In genomic region chr5:23249896-23250875, GRCm38 (mm10) we compare ENCODE assay signal across 15 mouse cellular contexts.
A peak's percentile ranks its signal among the peaks of the same experiment; 100 is the strongest.
DNase-seq lines count a peak whose midpoint lies in the region; ATAC-seq and TF ChIP-seq lines count a peak whose summit lies in the region.
"Had no signal": no experiment of that assay in that cellular context is flagged by ENCODE, and none has a peak within 500 bp of the region (broad histone marks: within the 10 kb centered on the region; RNA-seq: fewer than 3 reads in every experiment).

No protein-coding gene starts in this region.

- peak; percentile 69 for DNase-seq in lung, embryonic 14.5 days
- DNase-seq in lung, adult 2 months = no peak
- DNase-seq in kidney, adult 9 months = peak; percentile 42
- DNase-seq in lung, postnatal 25 days (ENCODE audit: low spot score) = peak; percentile 5
- no peak for DNase-seq in cerebellum, postnatal 14 days
- DNase-seq in adrenal gland, postnatal 25 days = no peak
- DNase-seq: cerebellum, adult 18-20 months; layer of hippocampus, postnatal 36 days; right cerebral cortex, postnatal 4 days had no signal

- peak; percentile 39; the same call in 1 of the 2 replicates for ATAC-seq in lung, embryonic 14.5 days (ENCODE audit: insufficient read depth)
- ATAC-seq in heart, embryonic 12.5 days (ENCODE audit: insufficient number of reproducible peaks, low FRiP score) = no peak
- no peak for ATAC-seq in activated CD4-positive, CD25-positive, alpha-beta regulatory T cell, adult 4 months
- ATAC-seq: CD4-positive, CD25-positive, alpha-beta regulatory T cell, adult 4 months had no signal

- H3K4me3 ChIP-seq in lung, embryonic 14.5 days (ENCODE audit: low read depth, low read length) = no peak overlapping the region
- no peak overlapping the region for H3K4me3 ChIP-seq in lung, adult 2 months (replicated peaks; ENCODE audit: extremely low read depth, low read depth, low read length)
- no peak overlapping the region for H3K4me3 ChIP-seq in heart, embryonic 12.5 days
- H3K4me3 ChIP-seq: embryonic facial prominence, embryonic 13.5 days; hindbrain, embryonic 10.5 days; neural tube, embryonic 12.5 days had no signal

- no peaks in the 10 kb centered on the region for H3K27me3 ChIP-seq in lung, embryonic 14.5 days (ENCODE audit: insufficient read depth, low read length)
- H3K27me3 ChIP-seq in heart, embryonic 12.5 days (replicated peaks) = no peaks in the 10 kb centered on the region
- H3K27me3 ChIP-seq: neural tube, embryonic 12.5 days had no signal

- WGBS in lung, embryonic 14.5 days = 32% methylated on average over 9 of the region's 9 CpGs
- WGBS in lung, adult 2 months = 34% methylated on average over 9 of the region's 9 CpGs
- 43% methylated on average over 9 of the region's 9 CpGs for WGBS in heart, embryonic 12.5 days

- H3K4me2 ChIP-seq in lung, embryonic 14.5 days = no peak overlapping the region
- H3K4me2 ChIP-seq in heart, embryonic 12.5 days = no peak overlapping the region
- H3K4me2 ChIP-seq: embryonic facial prominence, embryonic 13.5 days; neural tube, embryonic 12.5 days had no signal

- H3K9ac ChIP-seq in lung, embryonic 14.5 days = no peak overlapping the region
- no peak overlapping the region for H3K9ac ChIP-seq in heart, embryonic 12.5 days
- H3K9ac ChIP-seq: embryonic facial prominence, embryonic 13.5 days; neural tube, embryonic 12.5 days had no signal

- no peak overlapping the region; the same call in 1 of the 2 replicates for H3K27ac ChIP-seq in lung, embryonic 14.5 days (ENCODE audit: low read depth)
- peak overlapping the region; percentile 62 for H3K27ac ChIP-seq in heart, embryonic 12.5 days (ENCODE audit: poor library complexity, severe bottlenecking)
- H3K27ac ChIP-seq: embryonic facial prominence, embryonic 13.5 days; hindbrain, embryonic 10.5 days; neural tube, embryonic 12.5 days had no signal

- peaks cover 4% of the 10 kb centered on the region; the same call in 1 of the 2 replicates for H3K4me1 ChIP-seq in lung, embryonic 14.5 days (ENCODE audit: insufficient read depth)
- peaks cover 4% of the 10 kb centered on the region for H3K4me1 ChIP-seq in lung, adult 2 months (ENCODE audit: control insufficient read depth, insufficient read depth, low read length)
- H3K4me1 ChIP-seq in heart, embryonic 12.5 days (replicated peaks) = peaks cover 28% of the 10 kb centered on the region
- H3K4me1 ChIP-seq: neural tube, embryonic 12.5 days had no signal

- no peaks in the 10 kb centered on the region for H3K36me3 ChIP-seq in lung, embryonic 14.5 days (ENCODE audit: insufficient read depth)
- H3K36me3 ChIP-seq in heart, embryonic 12.5 days = no peaks in the 10 kb centered on the region
- H3K36me3 ChIP-seq: embryonic facial prominence, embryonic 13.5 days; hindbrain, embryonic 10.5 days; neural tube, embryonic 12.5 days had no signal

- H3K9me3 ChIP-seq in lung, embryonic 14.5 days (ENCODE audit: low read depth, low read length) = no peaks in the 10 kb centered on the region
- H3K9me3 ChIP-seq in heart, embryonic 12.5 days (replicated peaks) = no peaks in the 10 kb centered on the region
- H3K9me3 ChIP-seq: embryonic facial prominence, embryonic 13.5 days; hindbrain, embryonic 10.5 days; neural tube, embryonic 12.5 days had no signal

- TF ChIP-seq POLR2A in lung, adult 2 months (IDR thresholded peaks at IDR 0.05; ENCODE audit: borderline replicate concordance, extremely low read depth, low read depth, low read length) = no peak

- no peak for TF ChIP-seq CTCF in lung, embryonic 14.5 days (IDR thresholded peaks at IDR 0.05; ENCODE audit: low read depth)
- no peak for TF ChIP-seq CTCF in lung, adult 2 months (IDR thresholded peaks at IDR 0.05; ENCODE audit: insufficient read depth, low read length)

Comparison
In these comparisons a context has a peak if more than half of its experiments do, and no peak if none do; other contexts are left out.
1. DNase-seq: peak in lung, embryonic 14.5 days (single experiment), kidney, adult 9 months (single experiment) and lung, postnatal 25 days (single experiment); none in lung, adult 2 months (single experiment), cerebellum, postnatal 14 days (0 of 2) and adrenal gland, postnatal 25 days (single experiment).